Mouse (Mus musculus) gastrocnemius, adult 18-20 months (tissue): ENCODE measurements around the gene Slc9a7. TPM values are rescaled to one million over a fixed set of nuclear protein-coding genes. Genes with fewer than 3 reads are reported as not detected.

ENCODE experiments used
- DNase-seq: peaks from one replicate; pipeline ENCODE4 v3.0.0; 2021; ENCODE audit warnings: low spot score
- total RNA-seq, 2 experiments: library from RNA; stranded (reverse); gene quantifications; 2 replicates each; pipeline ENCODE4 v1.2.3; 2021

Slc9a7 gene
- total RNA-seq, 2 experiments from 2014 or later, result 9.0 to 9.1 TPM

DNA sequence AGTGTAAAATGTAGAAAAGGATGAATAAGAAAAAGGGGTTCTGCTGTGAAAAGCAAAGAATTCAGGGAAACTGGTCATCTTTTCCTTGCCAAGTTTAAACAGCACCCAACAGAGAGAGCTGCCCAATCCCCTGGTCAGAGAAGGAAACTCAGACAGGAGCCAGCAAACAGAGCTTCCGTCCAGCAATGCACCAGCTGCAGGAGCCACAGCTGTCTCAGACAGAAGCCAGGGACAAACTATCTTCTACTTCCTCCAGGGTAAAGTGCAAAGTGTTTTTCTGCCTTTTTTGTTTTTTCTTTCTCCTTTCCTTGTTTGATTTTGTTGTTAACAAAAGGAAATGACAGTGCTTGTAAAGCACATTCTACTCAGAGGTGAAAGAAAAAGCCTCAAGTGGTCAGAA lies 131.3 kb downstream of the Slc9a7 start:
- no peak for DNase-seq

GRCm38 (mm10) chrX:20157519-20157918 lies 134.1 kb downstream of the Slc9a7 start:
- peak; percentile 24 for DNase-seq

DNA sequence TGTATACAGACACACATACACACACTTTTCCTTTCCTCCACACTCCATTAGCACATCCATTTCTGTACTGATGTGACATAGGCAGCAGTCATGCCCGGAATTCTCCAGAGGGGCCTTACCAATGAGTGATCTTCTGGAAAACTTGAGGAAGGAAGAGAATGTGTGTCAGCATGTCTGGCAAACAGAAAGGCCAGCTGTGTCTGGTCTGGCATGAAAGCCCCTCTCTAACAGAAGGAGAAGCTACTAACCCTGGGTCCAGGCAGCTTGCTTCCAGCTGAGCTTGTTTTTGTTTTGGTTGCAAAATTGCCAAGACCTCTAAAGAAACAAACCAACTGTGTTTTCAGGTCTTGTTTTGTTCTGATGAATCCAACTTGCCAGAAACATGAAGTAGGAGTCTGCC lies 162.1 kb downstream of the Slc9a7 start:
- peak; percentile 5 for DNase-seq

DNA sequence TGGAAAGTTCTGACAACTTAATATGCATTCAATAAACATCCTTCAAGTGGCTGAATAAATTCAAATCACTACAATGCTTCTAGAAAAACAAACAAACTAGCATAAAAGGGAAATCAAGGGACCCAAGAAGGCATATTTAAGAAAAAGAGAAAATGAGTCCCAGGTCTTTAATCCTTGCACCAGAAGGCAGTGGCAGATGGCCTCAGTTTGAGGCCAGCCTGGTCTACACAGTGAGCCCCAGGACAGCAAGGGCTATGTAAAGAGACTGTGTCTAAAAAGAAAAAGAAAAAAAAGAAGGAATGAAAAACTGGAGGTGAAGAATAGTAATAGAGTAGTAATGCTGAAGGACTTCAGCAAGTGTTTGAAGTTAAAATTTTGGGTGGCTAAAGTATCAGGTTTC lies 162.7 kb downstream of the Slc9a7 start:
- DNase-seq, result no peak

DNA sequence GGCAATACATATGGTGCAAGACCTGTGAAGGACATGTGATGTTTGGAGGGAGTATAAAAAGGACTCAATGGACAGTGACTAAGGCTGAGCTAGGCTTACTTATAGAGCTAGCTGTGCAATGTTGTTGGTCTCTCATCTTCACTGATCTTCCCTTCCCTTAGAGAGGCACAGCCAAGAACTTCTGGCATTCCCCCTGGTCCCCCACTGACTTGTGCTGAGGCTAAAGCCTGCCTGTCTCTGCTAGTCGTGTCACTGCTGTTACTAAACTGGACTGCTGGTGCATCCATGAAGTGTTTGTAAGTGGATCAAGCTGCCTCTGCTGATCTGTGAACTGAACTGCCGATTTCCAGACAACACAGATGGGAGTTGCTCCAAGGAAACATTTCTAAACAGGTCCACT lies 166.1 kb downstream of the Slc9a7 start:
- DNase-seq, result no peak

GRCm38 (mm10) chrX:20117717-20118116 lies 173.9 kb downstream of the Slc9a7 start:
- no peak for DNase-seq

DNA sequence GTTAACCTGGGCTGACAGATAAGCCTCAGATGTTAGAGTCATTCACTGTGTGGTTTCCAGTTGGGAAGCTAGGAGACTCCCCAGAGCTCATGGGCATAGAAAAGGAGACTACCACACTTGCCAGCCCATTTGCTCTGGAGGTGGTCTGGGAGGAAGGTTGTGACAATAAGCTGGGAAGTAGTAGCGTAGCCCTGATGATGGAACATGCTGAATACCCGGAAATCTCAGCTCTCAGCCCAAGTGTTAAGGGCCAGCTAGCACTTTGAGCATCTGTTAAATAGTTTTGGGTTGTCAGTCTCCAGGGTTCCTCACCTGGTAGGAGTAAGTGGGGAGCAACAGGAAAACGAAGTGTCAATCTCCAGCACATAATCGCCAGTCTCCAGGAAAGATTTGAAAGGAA lies 221.4 kb downstream of the Slc9a7 start:
- no peak for DNase-seq

DNA sequence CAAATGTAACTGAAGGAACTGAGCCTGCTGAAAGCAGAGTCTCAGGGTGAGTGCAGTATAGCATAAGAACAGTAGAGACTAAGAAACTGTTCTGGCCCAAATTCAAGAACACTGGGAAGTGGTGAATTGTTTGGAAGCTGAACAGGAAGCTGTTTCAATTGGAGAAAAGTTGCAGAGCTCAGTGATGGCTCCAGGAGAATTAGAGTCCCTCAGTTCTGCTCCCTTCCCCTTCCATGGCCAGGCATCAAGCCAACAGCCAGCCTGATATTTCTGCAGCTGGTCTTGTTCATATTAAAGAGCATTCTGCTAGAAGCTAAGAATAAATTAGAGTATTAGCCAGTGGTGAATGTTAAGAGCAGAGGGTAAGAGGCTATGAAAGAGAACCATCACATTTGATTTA lies 225.0 kb downstream of the Slc9a7 start:
- DNase-seq, result peak; percentile 20

GRCm38 (mm10) chrX:20061764-20062480 lies 229.7 kb downstream of the Slc9a7 start:
- no peak for DNase-seq

GRCm38 (mm10) chrX:20060769-20061315 lies 230.8 kb downstream of the Slc9a7 start:
- DNase-seq, result no peak

- DNase-seq, result peak; percentile 1
These were observed 231.4 kb downstream of the Slc9a7 start for GRCm38 (mm10) chrX:20060096-20060768.

GRCm38 (mm10) chrX:20059381-20059971 lies 232.1 kb downstream of the Slc9a7 start, which contains the start of gene Chst7:
Chst7 (plus strand) TSS chrX:20059560.
- DNase-seq, result peak; percentile 61

Other genes starting within 250 kb of the Slc9a7 start
- gene Chst7, start 232.2 kb downstream of the Slc9a7 start, total RNA-seq, result 1 to 10 TPM; 1.3 to 1.5 TPM
- gene Rp2, start 72.7 kb upstream of the Slc9a7 start, total RNA-seq, result 1 to 10 TPM; 5.8 to 7.5 TPM
- under 1 TPM; 0.43 TPM for gene Jade3, start 133.9 kb upstream of the Slc9a7 start, total RNA-seq